Mouse (Mus musculus) midbrain, embryonic 10.5 days (tissue): ENCODE measurements around the gene Tmem189. TPM values are rescaled to one million over a fixed set of nuclear protein-coding genes. Genes with fewer than 3 reads are reported as not detected.

Experiments used
- DNase-seq: peaks from one replicate; pipeline ENCODE4 v3.0.0-alpha.2; 2017; ENCODE audit warnings: low spot score
- H3K27ac ChIP-seq: fragments of 300-500 bp; sonication (generic); replicated peaks from 2 replicates; pipeline ENCODE4 v1.5.1; 2016; ENCODE audit warnings: mild to moderate bottlenecking
- H3K27me3 ChIP-seq: fragments of 300-500 bp; sonication (generic); 2 replicates; pipeline ENCODE4 v1.6.1; 2016; ENCODE audit warnings: low read depth, mild to moderate bottlenecking; ENCODE audit not compliant: poor library complexity, severe bottlenecking
- H3K36me3 ChIP-seq: fragments of 300-500 bp; sonication (generic); 2 replicates; pipeline ENCODE4 v1.6.1; 2016; ENCODE audit warnings: mild to moderate bottlenecking, moderate library complexity
- H3K4me1 ChIP-seq: fragments of 300-500 bp; sonication (generic); 2 replicates; pipeline ENCODE4 v1.6.1; 2016
- H3K4me3 ChIP-seq: fragments of 300-500 bp; sonication (generic); 2 replicates; pipeline ENCODE4 v1.5.1; 2016; ENCODE audit warnings: mild to moderate bottlenecking, moderate library complexity
- H3K9me3 ChIP-seq: fragments of 300-500 bp; sonication (generic); replicated peaks from 2 replicates; pipeline ENCODE4 v1.6.1; 2016; ENCODE audit warnings: mild to moderate bottlenecking
- WGBS: fragments of 180-500 bp; shearing (Covaris S2); methylation state at CpG from one replicate; pipeline ENCODE4 v1.1.7; 2016; 5-methylcytosine and 5-hydroxymethylcytosine counted together
- polyA plus RNA-seq: library from polyadenylated mRNA; unstranded; fragments of >200 nt; fragmentation: Nextera tagmentation; extraction: Ambion mirVana; gene quantifications from 2 replicates; pipeline ENCODE4 v1.2.1, GENCODE M21; 2016

Tmem189 gene
- polyA plus RNA-seq, 1 experiment from 2014 or later, result 35.8 TPM

GRCm38 (mm10) chr2:167668426-167668825, 21.2 kb downstream of the Tmem189 start:
- Histone ChIP-seq H3K4me1 (peaks cover 16% of the 10 kb centered on the region), H3K27me3 (0 out of 2 replicates have a peak, but pooled peaks cover under 1% of the 10 kb centered on the region), H3K27ac (no peak overlapping the region), H3K36me3 (no peaks in the 10 kb centered on the region), H3K4me3 (no peak overlapping the region), H3K9me3 (no peaks in the 10 kb centered on the region)
- no peak for DNase-seq
- 86% methylated on average over 5 of the region's 5 CpGs for WGBS

GRCm38 (mm10) chr2:167665972-167666713, 23.5 kb downstream of the Tmem189 start:
- no peak overlapping the region for H3K4me3 ChIP-seq
- peaks cover 12% of the 10 kb centered on the region for H3K4me1 ChIP-seq
- peaks cover 17% of the 10 kb centered on the region for H3K27me3 ChIP-seq
- H3K9me3 ChIP-seq, result no peaks in the 10 kb centered on the region
- no peaks in the 10 kb centered on the region for H3K36me3 ChIP-seq
- DNase-seq, result no peak
- WGBS, result 87% methylated on average over 18 of the region's 18 CpGs
- H3K27ac ChIP-seq, result no peak overlapping the region

- peaks cover 35% of the 10 kb centered on the region for H3K4me1 ChIP-seq
- DNase-seq, result no peak
- peaks cover 3% of the 10 kb centered on the region; the same call in 1 of the 2 replicates for H3K36me3 ChIP-seq
- no peak overlapping the region for H3K27ac ChIP-seq
- peaks cover 17% of the 10 kb centered on the region for H3K27me3 ChIP-seq
- 0 out of 2 replicates have a peak overlapping the region, but pooled peaks have one; percentile 85 for H3K4me3 ChIP-seq
- H3K9me3 ChIP-seq, result no peaks in the 10 kb centered on the region
- 56% methylated on average over 6 of the region's 6 CpGs for WGBS
Measured at GRCm38 (mm10) chr2:167662713-167663112, 26.9 kb downstream of the Tmem189 start.

GRCm38 (mm10) chr2:167661270-167662203, 28.1 kb downstream of the Tmem189 start, which contains the start of gene Gm20431:
Gene Gm20431 (minus strand): TSS chr2:167661496.
- no peaks in the 10 kb centered on the region for H3K9me3 ChIP-seq
- peak; percentile 91 for DNase-seq
- WGBS, result 2% methylated on average over 110 of the region's 110 CpGs
- peak within 1 kb of the TSS; percentile 90 for H3K27ac ChIP-seq
- peaks cover 17% of the 10 kb centered on the region for H3K27me3 ChIP-seq
- H3K4me3 ChIP-seq, result peak within 1 kb of the TSS; percentile 85
- peaks cover 40% of the 10 kb centered on the region for H3K4me1 ChIP-seq
- H3K36me3 ChIP-seq, result peaks cover 8% of the 10 kb centered on the region

- H3K9me3 ChIP-seq, result no peaks in the 10 kb centered on the region
- peaks cover 17% of the 10 kb centered on the region for H3K27me3 ChIP-seq
- H3K4me3 ChIP-seq, result peak overlapping the region; percentile 85
- DNase-seq, result peak; percentile 47
- 2% methylated on average over 12 of the region's 12 CpGs for WGBS
- peak overlapping the region; percentile 90 for H3K27ac ChIP-seq
- H3K36me3 ChIP-seq, result peaks cover 8% of the 10 kb centered on the region
- H3K4me1 ChIP-seq, result peaks cover 41% of the 10 kb centered on the region
Measured at GRCm38 (mm10) chr2:167660611-167660971, 29.0 kb downstream of the Tmem189 start.

GRCm38 (mm10) chr2:167659847-167660610, 29.6 kb downstream of the Tmem189 start:
- no peaks in the 10 kb centered on the region for H3K9me3 ChIP-seq
- no peak for DNase-seq
- H3K36me3 ChIP-seq, result peaks cover 9% of the 10 kb centered on the region
- peaks cover 41% of the 10 kb centered on the region for H3K4me1 ChIP-seq
- WGBS, result 25% methylated on average over 13 of the region's 13 CpGs
- H3K4me3 ChIP-seq, result peak overlapping the region; percentile 85
- H3K27ac ChIP-seq, result peak overlapping the region; percentile 90; the same call in 1 of the 2 replicates
- H3K27me3 ChIP-seq, result peaks cover 17% of the 10 kb centered on the region

- no peaks in the 10 kb centered on the region for H3K9me3 ChIP-seq
- H3K27me3 ChIP-seq, result peaks cover 17% of the 10 kb centered on the region
- peak overlapping the region; percentile 85 for H3K4me3 ChIP-seq
- H3K36me3 ChIP-seq, result peaks cover 17% of the 10 kb centered on the region
- peaks cover 41% of the 10 kb centered on the region for H3K4me1 ChIP-seq
- 78% methylated on average over 10 of the region's 10 CpGs for WGBS
- no peak for DNase-seq
- H3K27ac ChIP-seq, result no peak overlapping the region
Measured at GRCm38 (mm10) chr2:167659177-167659846, 30.3 kb downstream of the Tmem189 start.

GRCm38 (mm10) chr2:167658712-167659111, 30.9 kb downstream of the Tmem189 start:
- no peaks in the 10 kb centered on the region for H3K9me3 ChIP-seq
- H3K4me3 ChIP-seq, result 0 out of 2 replicates have a peak overlapping the region, but pooled peaks have one; percentile 85
- peaks cover 17% of the 10 kb centered on the region for H3K27me3 ChIP-seq
- H3K36me3 ChIP-seq, result peaks cover 23% of the 10 kb centered on the region
- no peak for DNase-seq
- H3K27ac ChIP-seq, result no peak overlapping the region
- peaks cover 41% of the 10 kb centered on the region for H3K4me1 ChIP-seq
- WGBS, result 81% methylated on average over 11 of the region's 11 CpGs

GRCm38 (mm10) chr2:167657973-167658372, 31.6 kb downstream of the Tmem189 start:
- 88% methylated on average over 4 of the region's 4 CpGs for WGBS
- Histone ChIP-seq H3K36me3 (peaks cover 30% of the 10 kb centered on the region), H3K4me3 (no peak overlapping the region), H3K27ac (no peak overlapping the region), H3K27me3 (peaks cover 12% of the 10 kb centered on the region), H3K9me3 (no peaks in the 10 kb centered on the region), H3K4me1 (peaks cover 41% of the 10 kb centered on the region)
- no peak for DNase-seq

GRCm38 (mm10) chr2:167656629-167657478, 32.8 kb downstream of the Tmem189 start:
- WGBS, result 90% methylated on average over 16 of the region's 16 CpGs
- no peak overlapping the region for H3K4me3 ChIP-seq
- peaks cover 41% of the 10 kb centered on the region for H3K36me3 ChIP-seq
- H3K9me3 ChIP-seq, result no peaks in the 10 kb centered on the region
- H3K4me1 ChIP-seq, result peaks cover 33% of the 10 kb centered on the region
- peaks cover 1% of the 10 kb centered on the region; the same call in 1 of the 2 replicates for H3K27me3 ChIP-seq
- no peak overlapping the region for H3K27ac ChIP-seq
- no peak for DNase-seq
